ENCODE assay signal across 14 mouse cellular contexts in genomic region chr10:23782855-23783492, GRCm38 (mm10). TPM values are rescaled to one million over a fixed set of nuclear protein-coding genes. Genes with fewer than 3 reads are reported as not detected.
DNase-seq lines count a peak whose midpoint lies in the region; ATAC-seq and TF ChIP-seq lines count a peak whose summit lies in the region.
"Had no signal": no experiment of that assay in that cellular context is flagged by ENCODE, and none has a peak within 500 bp of the region (broad histone marks: within the 10 kb centered on the region; RNA-seq: fewer than 3 reads in every experiment).

No protein-coding gene starts in this region.

- no peak overlapping the region for H3K4me2 ChIP-seq in hindbrain, postnatal 0 days (ENCODE audit: low read depth, low read length)
- no peak overlapping the region for H3K4me2 ChIP-seq in hindbrain, embryonic 14.5 days (replicated peaks)
- H3K4me2 ChIP-seq in forebrain, embryonic 15.5 days (replicated peaks), result no peak overlapping the region
- H3K4me2 ChIP-seq: embryonic facial prominence, embryonic 12.5 days had no signal

- H3K27me3 ChIP-seq in hindbrain, postnatal 0 days (ENCODE audit: insufficient read depth, low read length), result no peaks in the 10 kb centered on the region
- no peaks in the 10 kb centered on the region for H3K27me3 ChIP-seq in hindbrain, embryonic 14.5 days (ENCODE audit: control insufficient read depth, insufficient read depth, low read length)
- no peaks in the 10 kb centered on the region for H3K27me3 ChIP-seq in forebrain, embryonic 15.5 days
- H3K27me3 ChIP-seq: embryonic facial prominence, embryonic 12.5 days had no signal

- no peak overlapping the region for H3K9ac ChIP-seq in hindbrain, postnatal 0 days (replicated peaks; ENCODE audit: low read length)
- H3K9ac ChIP-seq in hindbrain, embryonic 14.5 days, result no peak overlapping the region
- no peak overlapping the region for H3K9ac ChIP-seq in forebrain, embryonic 15.5 days (replicated peaks)
- H3K9ac ChIP-seq: embryonic facial prominence, embryonic 12.5 days; forebrain, postnatal 0 days had no signal

- TF ChIP-seq CTCF in hindbrain, postnatal 0 days (IDR thresholded peaks at IDR 0.05; ENCODE audit: low read depth), result no peak
- no peak for TF ChIP-seq CTCF in embryonic fibroblast, embryonic 13.5 days (IDR thresholded peaks at IDR 0.05; ENCODE audit: borderline replicate concordance, insufficient read depth, low read length)

- H3K27ac ChIP-seq in hindbrain, postnatal 0 days, result no peak overlapping the region
- no peak overlapping the region for H3K27ac ChIP-seq in hindbrain, embryonic 14.5 days
- no peak overlapping the region for H3K27ac ChIP-seq in embryonic fibroblast, embryonic 13.5 days (ENCODE audit: insufficient read depth, low read length)
- H3K27ac ChIP-seq in forebrain, embryonic 15.5 days (replicated peaks), result no peak overlapping the region
- H3K27ac ChIP-seq: embryonic facial prominence, embryonic 12.5 days had no signal

- peak; percentile 10 for DNase-seq in hindbrain, postnatal 0 days (ENCODE audit: low spot score)
- DNase-seq in hindbrain, embryonic 14.5 days (ENCODE audit: low spot score), result no peak
- peak; percentile 54 for DNase-seq in ES-CJ7 (ENCODE audit: low read depth, low spot score)
- DNase-seq in spleen, postnatal 10 days (ENCODE audit: low spot score in 2 of 2), result no peak
- DNase-seq: cerebellum, adult 9-11 months; forebrain, postnatal 0 days; kidney, postnatal 25 days; right cerebral cortex, postnatal 25 days had no signal

- ATAC-seq in hindbrain, postnatal 0 days, result no peak
- no peak for ATAC-seq in hindbrain, embryonic 14.5 days (ENCODE audit: low FRiP score)
- ATAC-seq in megakaryocyte-erythroid progenitor cell, adult 5-6 weeks (replicated peaks; ENCODE audit: low FRiP score, low TSS enrichment, poor library complexity, severe bottlenecking), result peak; percentile 16
- no peak for ATAC-seq in forebrain, embryonic 15.5 days (replicated peaks)
- ATAC-seq: forebrain, postnatal 0 days; inflammation-experienced regulatory T-cells, adult 6 months had no signal

- H3K9me3 ChIP-seq in hindbrain, postnatal 0 days (ENCODE audit: low read length), result no peaks in the 10 kb centered on the region
- no peaks in the 10 kb centered on the region for H3K9me3 ChIP-seq in hindbrain, embryonic 14.5 days (ENCODE audit: control insufficient read depth, low read length)
- H3K9me3 ChIP-seq in forebrain, embryonic 15.5 days, result no peaks in the 10 kb centered on the region
- H3K9me3 ChIP-seq: embryonic facial prominence, embryonic 12.5 days had no signal

- WGBS in hindbrain, postnatal 0 days, result 23% methylated on average over 2 of the region's 2 CpGs
- 39% methylated on average over 2 of the region's 2 CpGs for WGBS in hindbrain, embryonic 14.5 days
- WGBS in forebrain, embryonic 15.5 days, result 29% methylated on average over 2 of the region's 2 CpGs

- no peak overlapping the region for H3K4me3 ChIP-seq in hindbrain, postnatal 0 days (ENCODE audit: low read length)
- H3K4me3 ChIP-seq in hindbrain, embryonic 14.5 days (replicated peaks; ENCODE audit: low read length), result no peak overlapping the region
- no peak overlapping the region for H3K4me3 ChIP-seq in embryonic fibroblast, embryonic 13.5 days (ENCODE audit: insufficient read depth, low read length)
- H3K4me3 ChIP-seq in forebrain, embryonic 15.5 days, result no peak overlapping the region
- H3K4me3 ChIP-seq: embryonic facial prominence, embryonic 12.5 days had no signal

- H3K36me3 ChIP-seq in hindbrain, postnatal 0 days (ENCODE audit: insufficient read depth, low read length), result peaks cover 8% of the 10 kb centered on the region; the same call in 1 of the 2 replicates
- H3K36me3 ChIP-seq in hindbrain, embryonic 14.5 days (replicated peaks; ENCODE audit: control insufficient read depth, insufficient read depth), result peaks cover 65% of the 10 kb centered on the region
- H3K36me3 ChIP-seq in forebrain, embryonic 15.5 days, result peaks cover 46% of the 10 kb centered on the region

- peak; percentile 35 for TF ChIP-seq POLR2A in embryonic fibroblast, embryonic 13.5 days (IDR thresholded peaks at IDR 0.05; ENCODE audit: low read depth, low read length)

- H3K4me1 ChIP-seq in hindbrain, postnatal 0 days (ENCODE audit: insufficient read depth, low read length), result peaks cover 8% of the 10 kb centered on the region
- peaks cover 12% of the 10 kb centered on the region for H3K4me1 ChIP-seq in hindbrain, embryonic 14.5 days (replicated peaks; ENCODE audit: control insufficient read depth, insufficient read depth, low read length)
- H3K4me1 ChIP-seq in embryonic fibroblast, embryonic 13.5 days (ENCODE audit: control insufficient read depth, insufficient read depth, low read length), result peaks cover 2% of the 10 kb centered on the region
- peaks cover 29% of the 10 kb centered on the region for H3K4me1 ChIP-seq in forebrain, embryonic 15.5 days

RNA-seq across cellular contexts. Expression of gene Rps12, which starts 4.1 kb away (rescaled TPM):
- total RNA-seq in hindbrain, postnatal 0 days (2014; rRNA removed), result 2,422 and 2,499 TPM in 2 replicates
- polyA plus RNA-seq in hindbrain, postnatal 0 days (2015; fragmentation: Nextera tagmentation; extraction: Ambion mirVana), result 130 and 135 TPM in 2 replicates
- 114 and 132 TPM in 2 replicates for polyA plus RNA-seq in hindbrain, embryonic 14.5 days (2014; fragmentation: Nextera tagmentation; extraction: Ambion mirVana)
- polyA plus RNA-seq in embryonic fibroblast, embryonic 13.5 days (2011; ENCODE audit: insufficient read length, low read depth, missing spikeins), result 255 and 381 TPM in 2 replicates
- total RNA-seq in megakaryocyte-erythroid progenitor cell, adult 5-6 weeks (2014; fragmentation: Nextera tagmentation), result 11,537 and 12,520 TPM in 2 replicates
- total RNA-seq in megakaryocyte-erythroid progenitor cell, adult 5-6 weeks (2017), result 1,872 and 1,888 TPM in 2 replicates
- 113 and 122 TPM in 2 replicates for polyA plus RNA-seq in forebrain, embryonic 15.5 days (2015; fragmentation: Nextera tagmentation; extraction: Ambion mirVana)

RNA-seq across cellular contexts. Expression of gene Slc18b1, which starts 13.8 kb away (rescaled TPM):
- total RNA-seq in hindbrain, postnatal 0 days (2014; rRNA removed), result 15.3 and 21.7 TPM in 2 replicates
- 13.5 and 17.4 TPM in 2 replicates for polyA plus RNA-seq in hindbrain, postnatal 0 days (2015; fragmentation: Nextera tagmentation; extraction: Ambion mirVana)
- polyA plus RNA-seq in hindbrain, embryonic 14.5 days (2014; fragmentation: Nextera tagmentation; extraction: Ambion mirVana), result 22.6 and 25.5 TPM in 2 replicates
- 19.9 and 28.8 TPM in 2 replicates for polyA plus RNA-seq in embryonic fibroblast, embryonic 13.5 days (2011; ENCODE audit: insufficient read length, low read depth, missing spikeins)
- 3.7 and 4.9 TPM in 2 replicates for total RNA-seq in megakaryocyte-erythroid progenitor cell, adult 5-6 weeks (2014; fragmentation: Nextera tagmentation)
- 0.89 and 1.4 TPM in 2 replicates for total RNA-seq in megakaryocyte-erythroid progenitor cell, adult 5-6 weeks (2017)
- polyA plus RNA-seq in forebrain, embryonic 15.5 days (2015; fragmentation: Nextera tagmentation; extraction: Ambion mirVana), result 15.8 and 16.5 TPM in 2 replicates
- total RNA-seq: monocyte, adult 5-6 weeks had no signal
- polyA plus RNA-seq: inflammation-experienced regulatory T-cells, adult 6 months had no signal

Comparison
In these comparisons a context has a peak if more than half of its experiments do, and no peak if none do; other contexts are left out.
1. DNase-seq: peak in hindbrain, postnatal 0 days (single experiment) and ES-CJ7 (single experiment); none in hindbrain, embryonic 14.5 days (single experiment) and spleen, postnatal 10 days (0 of 2).